8 mouse cellular contexts compared by ENCODE assay signal in the genomic region with DNA sequence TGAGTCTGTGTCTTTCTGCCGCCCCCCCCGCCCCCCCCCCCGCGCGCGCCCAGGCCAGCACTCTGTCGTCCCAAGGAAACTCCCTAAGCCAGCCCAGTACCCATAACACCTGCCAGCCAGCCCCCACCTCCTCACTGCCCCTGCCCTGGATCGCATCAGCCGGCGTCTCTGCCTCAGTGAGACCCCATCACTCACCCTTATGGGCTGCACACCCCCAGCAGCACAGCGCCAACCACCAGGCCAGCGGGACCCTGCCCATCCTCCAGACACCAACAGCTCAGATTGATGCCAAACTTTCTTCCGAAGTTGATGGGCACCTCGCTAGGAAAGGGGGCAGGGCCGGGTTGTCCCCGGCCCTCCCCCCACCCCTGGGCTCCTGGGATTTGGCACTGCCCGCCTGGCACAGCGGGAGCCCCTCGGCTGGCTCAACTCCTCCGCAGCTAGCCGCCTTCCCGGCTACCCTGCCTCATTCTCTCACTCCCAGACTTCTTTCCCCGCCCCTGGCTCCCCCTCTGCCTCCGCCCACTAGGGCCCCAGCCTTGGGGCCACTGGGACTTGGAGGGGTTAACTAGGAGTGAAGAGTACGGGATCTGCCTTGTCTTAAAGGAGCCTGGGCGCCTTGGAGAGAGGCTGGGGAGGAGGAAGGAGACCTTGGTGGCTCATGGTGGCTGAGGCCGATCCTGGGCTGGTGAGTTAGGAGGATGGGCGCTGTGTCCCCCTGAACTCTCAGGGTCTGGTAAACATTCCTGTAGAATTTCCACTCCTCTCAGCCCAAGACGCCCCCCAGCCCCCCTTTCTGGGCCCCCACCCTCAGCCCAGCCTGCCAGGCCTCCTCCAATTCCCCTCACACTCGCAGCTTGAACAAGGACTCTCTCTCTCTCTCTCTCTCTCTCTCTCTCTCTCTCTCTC. TPM values are rescaled to one million over a fixed set of nuclear protein-coding genes. Genes with fewer than 3 reads are reported as not detected.
A peak's percentile ranks its signal among the peaks of the same experiment; 100 is the strongest.
DNase-seq lines count a peak whose midpoint lies in the region; ATAC-seq and TF ChIP-seq lines count a peak whose summit lies in the region.

A gene (minus strand): TSS at position 486 of the 909 bp plus-strand sequence.

- H3K9me3 ChIP-seq in hindbrain, postnatal 0 days (ENCODE audit: low read length): no peaks in the 10 kb centered on the region

- DNase-seq in layer of hippocampus, adult 11-12 months (ENCODE audit: low spot score): peak; percentile 52
- DNase-seq in layer of hippocampus, adult 9-10 months (ENCODE audit: low spot score): no peak
- DNase-seq in embryo, embryonic 11.5 days (ENCODE audit: low read depth, low spot score): peak; percentile 63
- peak; percentile 87 for DNase-seq in gastrocnemius, postnatal 25 days
- DNase-seq in hindbrain, postnatal 0 days (ENCODE audit: low spot score): peak; percentile 75
- DNase-seq in left cerebral cortex, postnatal 10 days (ENCODE audit: extremely low spot score in 1 of 2, low spot score in 2 of 2): peak; percentile 31 to 82
- DNase-seq in right cerebral cortex, postnatal 25 days: peak; percentile 46

- peak within 1 kb of the TSS; percentile 72 for H3K4me2 ChIP-seq in hindbrain, postnatal 0 days (ENCODE audit: low read depth, low read length)

- peaks cover 18% of the 10 kb centered on the region; the same call in 1 of the 2 replicates for H3K79me2 ChIP-seq in macrophage (ENCODE audit: inconsistent target)

- no peak for TF ChIP-seq CTCF in hindbrain, postnatal 0 days (IDR thresholded peaks at IDR 0.05; ENCODE audit: low read depth)

- peaks cover 3% of the 10 kb centered on the region; the same call in 1 of the 2 replicates for H3K4me1 ChIP-seq in hindbrain, postnatal 0 days (ENCODE audit: insufficient read depth, low read length)

- H3K4me3 ChIP-seq in hindbrain, postnatal 0 days (ENCODE audit: low read length): peak within 1 kb of the TSS; percentile 37
- H3K4me3 ChIP-seq in macrophage (ENCODE audit: inconsistent target): peak within 1 kb of the TSS; percentile 7; the same call in 1 of the 2 replicates

- ATAC-seq in hindbrain, postnatal 0 days: peak; percentile 86

- peak within 1 kb of the TSS; percentile 21 for H3K9ac ChIP-seq in hindbrain, postnatal 0 days (replicated peaks; ENCODE audit: low read length)

- WGBS in hindbrain, postnatal 0 days: 2% methylated on average over 23 of the region's 30 CpGs
- 21% methylated on average over 22 of the region's 30 CpGs for WGBS in macrophage (ENCODE audit: missing documents)

- H3K27me3 ChIP-seq in hindbrain, postnatal 0 days (ENCODE audit: insufficient read depth, low read length): no peaks in the 10 kb centered on the region

- H3K27ac ChIP-seq in hindbrain, postnatal 0 days: peak within 1 kb of the TSS; percentile 62
- H3K27ac ChIP-seq in macrophage: no peak within 1 kb of the TSS

- H3K36me3 ChIP-seq in hindbrain, postnatal 0 days (ENCODE audit: insufficient read depth, low read length): no peaks in the 10 kb centered on the region
- H3K36me3 ChIP-seq in macrophage (ENCODE audit: inconsistent target): no peaks in the 10 kb centered on the region

- intact Hi-C loops in left cerebral cortex, postnatal 10 days (cut with DNase I): no loop called here

RNA-seq across cellular contexts. Expression of the gene that starts here (rescaled TPM):
- total RNA-seq in gastrocnemius, postnatal 25 days (2021): 10 to 100 TPM; 41.1 to 42.4 TPM
- 41.7 and 44.3 TPM in 2 replicates for total RNA-seq in hindbrain, postnatal 0 days (2014; rRNA removed)
- 24.5 and 26.8 TPM in 2 replicates for polyA plus RNA-seq in hindbrain, postnatal 0 days (2015; fragmentation: Nextera tagmentation; extraction: Ambion mirVana)
- total RNA-seq in left cerebral cortex, postnatal 10 days (2021): 10 to 100 TPM; 29.7 to 38.5 TPM
- total RNA-seq in macrophage (2018; cell fraction: chromatin; rRNA removed): 100 to 1,000 TPM in 2 of 26 experiments, 10 to 100 TPM in 24; 16.6 to 141 (median 50.7) TPM
- 100 to 1,000 TPM in 8 of 26 experiments, 10 to 100 TPM in 18; 37.8 to 153 (median 73.1) TPM for total RNA-seq in macrophage (2018; cell fraction: cytosol; rRNA removed)
- 100 to 1,000 TPM in 21 of 26 experiments, 10 to 100 TPM in 5; 57.2 to 345 (median 142) TPM for total RNA-seq in macrophage (2018; cell fraction: nucleus; rRNA removed)
- 47.8 to 96.5 TPM (median 55.0 TPM) in 3 replicates for polyA plus RNA-seq in macrophage (2018)
